Mouse (Mus musculus): Measurements from ENCODE around the gene Ppp1r14a. TPM values are rescaled to one million over a fixed set of nuclear protein-coding genes. Genes with fewer than 3 reads are reported as not detected.

Gene Ppp1r14a
- polyA plus RNA-seq, 1 experiment, result 5.0 TPM

DNA sequence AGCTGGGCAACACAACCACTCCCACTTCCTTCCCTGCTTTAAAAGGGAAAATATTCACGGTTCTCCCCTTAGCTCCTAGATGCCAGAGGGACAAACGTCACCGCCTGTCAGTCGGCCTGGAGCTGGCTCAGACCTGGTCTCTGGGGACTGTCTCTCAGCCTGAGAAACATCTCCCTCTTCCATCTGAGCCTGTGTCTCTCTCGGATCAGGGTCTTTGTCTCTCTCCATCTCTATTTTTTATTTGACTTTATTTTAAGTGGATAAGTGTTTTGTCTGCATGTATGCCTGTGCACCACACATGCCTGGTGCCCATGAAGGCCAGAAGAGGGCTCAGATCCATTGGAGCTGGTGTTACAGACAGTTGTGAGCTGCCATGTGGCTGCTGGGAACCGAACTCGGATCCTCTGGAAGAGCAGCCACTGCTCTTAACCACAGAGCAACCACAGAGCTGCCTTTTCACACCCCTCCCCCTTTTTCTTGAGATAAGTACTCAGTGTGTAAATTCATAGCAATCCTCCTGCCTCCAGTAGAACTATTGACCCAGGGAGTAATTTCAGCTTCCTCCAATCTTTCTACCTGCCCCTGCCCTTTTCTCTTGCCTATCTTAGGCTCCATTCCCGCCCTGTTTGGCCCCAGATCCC lies 3.5 kb downstream of the Ppp1r14a start:
- TF ChIP-seq POLR2A (IDR thresholded peaks at IDR 0.05; ENCODE audit: borderline replicate concordance, extremely low read depth, insufficient read depth, insufficient read length, poor library complexity, severe bottlenecking) (no peak), CTCF (IDR thresholded peaks at IDR 0.05; ENCODE audit: borderline replicate concordance, extremely low read depth, insufficient read depth, insufficient read length) (no peak)
- peak; percentile 79 for DNase-seq (ENCODE audit: low read depth)

DNA sequence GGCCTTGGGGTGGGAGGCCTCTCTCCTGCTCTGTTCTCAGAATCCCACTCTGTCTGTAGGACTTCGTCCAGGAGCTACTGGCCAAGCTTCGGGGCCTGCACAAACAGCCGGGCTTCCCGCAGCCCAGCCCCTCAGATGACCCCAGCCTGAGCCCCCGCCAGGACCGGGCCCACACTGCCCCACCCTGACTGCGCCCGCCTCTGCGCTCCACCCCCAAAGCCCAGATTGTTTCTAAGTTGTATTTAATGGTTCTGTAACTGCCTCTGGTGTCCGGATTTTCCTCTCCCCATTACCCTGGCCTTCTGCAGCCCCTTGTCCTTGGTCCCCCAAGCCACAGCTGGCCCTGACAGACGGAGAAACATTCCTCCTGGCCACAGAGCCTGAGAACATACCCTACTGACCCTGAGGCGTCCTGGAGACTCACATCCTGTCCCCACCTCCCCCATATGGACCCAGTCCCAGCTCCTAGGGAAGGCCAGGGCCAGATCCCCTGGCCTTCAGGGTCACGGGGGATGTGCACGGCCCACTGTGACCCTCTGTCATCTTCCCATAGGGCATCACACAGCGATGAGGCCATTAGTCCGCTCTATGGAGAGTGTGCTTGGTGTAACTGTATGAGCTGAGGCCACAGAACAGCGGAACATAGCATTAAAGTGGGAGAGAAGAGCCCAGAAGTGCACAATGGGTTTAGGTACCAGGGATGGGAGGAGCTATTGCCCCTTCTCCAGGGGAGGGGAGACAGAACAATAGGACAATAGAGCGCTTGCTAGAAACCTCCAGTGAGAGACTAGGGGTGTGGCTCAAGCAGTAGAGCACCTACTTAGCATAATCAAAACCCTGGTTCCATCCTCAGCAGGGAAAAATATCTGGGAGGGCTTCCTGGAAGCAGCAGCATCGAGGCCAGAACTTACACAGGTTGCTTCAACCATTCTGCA lies 4.3 kb downstream of the Ppp1r14a start:
- no peak for TF ChIP-seq CTCF (IDR thresholded peaks at IDR 0.05; ENCODE audit: borderline replicate concordance, extremely low read depth, insufficient read depth, insufficient read length)
- TF ChIP-seq POLR2A (IDR thresholded peaks at IDR 0.05; ENCODE audit: borderline replicate concordance, extremely low read depth, insufficient read depth, insufficient read length, poor library complexity, severe bottlenecking), result no peak
- no peak for DNase-seq (ENCODE audit: low read depth)

DNA sequence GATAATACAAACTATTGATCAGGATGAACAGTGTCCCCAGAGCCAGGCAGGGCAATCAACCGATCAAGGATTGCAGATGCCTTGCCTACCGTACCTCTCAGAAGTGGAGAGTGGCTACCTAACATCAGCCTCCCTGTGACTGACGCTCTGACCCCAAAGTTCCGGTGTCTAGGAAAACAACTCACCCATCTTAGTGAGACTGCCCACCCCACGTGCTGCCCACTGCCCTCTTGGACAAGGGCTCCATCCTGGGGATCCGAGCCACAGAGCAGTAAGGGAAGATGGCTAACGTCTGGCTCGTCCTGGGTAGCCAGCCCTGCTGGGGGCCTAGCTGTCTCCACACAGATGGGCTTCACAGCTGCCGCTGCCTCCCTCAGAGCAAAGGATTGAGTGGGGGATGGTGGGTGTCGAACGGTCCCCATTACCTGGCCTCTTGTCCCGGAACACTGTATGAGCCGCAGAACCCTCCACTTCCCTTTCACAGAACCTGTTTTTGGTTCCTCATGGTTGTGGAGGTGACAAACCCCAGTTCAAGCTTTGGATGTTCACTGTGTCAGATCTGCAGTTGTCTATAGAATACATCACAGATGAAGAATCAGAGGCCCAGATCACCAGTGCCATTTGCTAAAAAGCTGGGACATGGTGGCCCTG lies 5.1 kb downstream of the Ppp1r14a start:
- DNase-seq (ENCODE audit: low read depth), result no peak
- no peak for TF ChIP-seq POLR2A (IDR thresholded peaks at IDR 0.05; ENCODE audit: borderline replicate concordance, extremely low read depth, insufficient read depth, insufficient read length, poor library complexity, severe bottlenecking)
- TF ChIP-seq CTCF (IDR thresholded peaks at IDR 0.05; ENCODE audit: borderline replicate concordance, extremely low read depth, insufficient read depth, insufficient read length), result no peak

DNA sequence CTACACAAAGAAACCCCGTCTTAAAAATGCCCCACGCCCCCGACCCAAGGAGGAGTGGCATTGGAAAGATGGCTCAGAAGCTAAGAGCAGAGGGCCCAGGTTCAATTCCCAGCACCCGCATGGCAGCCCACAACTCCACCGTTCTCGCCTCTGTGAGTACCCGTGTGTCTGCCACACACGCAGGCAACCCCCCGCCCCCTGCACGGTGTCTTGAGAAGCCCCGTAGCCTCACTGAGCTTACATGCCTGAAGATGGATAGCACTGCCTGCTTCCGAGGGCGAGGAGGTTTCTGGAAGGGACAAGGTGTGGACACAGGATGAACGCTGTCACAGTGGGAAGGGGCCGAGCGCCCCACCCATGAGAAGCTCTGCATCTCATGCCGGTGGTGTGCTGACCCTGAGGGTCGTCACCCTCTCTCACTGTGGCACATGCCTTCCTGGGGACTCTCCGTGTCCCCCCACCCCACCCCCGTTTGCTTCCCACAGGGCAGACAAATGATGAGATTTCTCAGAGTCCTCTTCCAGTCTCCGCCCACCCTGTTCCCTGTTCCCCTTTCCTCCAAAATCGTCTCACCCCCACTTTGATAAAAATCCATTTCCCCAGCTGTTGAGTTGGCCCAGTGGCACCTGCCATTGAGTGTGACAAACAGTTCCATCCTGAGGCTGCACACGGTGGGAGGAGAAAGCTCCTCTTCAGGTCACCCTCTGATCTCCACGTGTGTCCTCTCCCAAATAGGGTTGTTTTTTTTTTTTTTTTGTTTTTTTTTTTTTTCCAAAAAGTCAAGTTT lies 6.9 kb downstream of the Ppp1r14a start:
- no peak for DNase-seq (ENCODE audit: low read depth)
- TF ChIP-seq CTCF (IDR thresholded peaks at IDR 0.05; ENCODE audit: borderline replicate concordance, extremely low read depth, insufficient read depth, insufficient read length) (no peak), POLR2A (IDR thresholded peaks at IDR 0.05; ENCODE audit: borderline replicate concordance, extremely low read depth, insufficient read depth, insufficient read length, poor library complexity, severe bottlenecking) (no peak)

DNA sequence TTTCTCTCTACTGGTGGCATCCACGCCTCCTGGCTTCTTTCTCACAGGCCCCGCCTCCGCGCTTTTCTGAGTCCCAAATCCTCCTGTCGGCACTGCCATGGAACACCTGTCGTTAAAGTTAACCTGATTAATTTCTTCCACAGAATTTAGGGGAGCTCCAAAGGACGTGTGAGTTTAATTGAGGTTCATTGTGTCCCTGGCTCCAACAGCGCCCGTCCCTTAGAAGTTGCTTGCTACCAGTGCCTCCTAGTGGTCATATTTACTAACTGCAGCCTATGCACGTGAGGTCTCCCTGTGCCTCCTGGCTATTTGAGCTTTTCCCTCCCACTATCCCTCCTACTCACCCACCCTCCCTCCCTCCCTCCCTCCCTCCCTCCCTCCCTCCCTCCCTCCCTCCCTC lies 7.9 kb downstream of the Ppp1r14a start:
- DNase-seq (ENCODE audit: low read depth), result peak; percentile 87
- TF ChIP-seq CTCF (IDR thresholded peaks at IDR 0.05; ENCODE audit: borderline replicate concordance, extremely low read depth, insufficient read depth, insufficient read length) (peak; percentile 90), POLR2A (IDR thresholded peaks at IDR 0.05; ENCODE audit: borderline replicate concordance, extremely low read depth, insufficient read depth, insufficient read length, poor library complexity, severe bottlenecking) (no peak)

DNA sequence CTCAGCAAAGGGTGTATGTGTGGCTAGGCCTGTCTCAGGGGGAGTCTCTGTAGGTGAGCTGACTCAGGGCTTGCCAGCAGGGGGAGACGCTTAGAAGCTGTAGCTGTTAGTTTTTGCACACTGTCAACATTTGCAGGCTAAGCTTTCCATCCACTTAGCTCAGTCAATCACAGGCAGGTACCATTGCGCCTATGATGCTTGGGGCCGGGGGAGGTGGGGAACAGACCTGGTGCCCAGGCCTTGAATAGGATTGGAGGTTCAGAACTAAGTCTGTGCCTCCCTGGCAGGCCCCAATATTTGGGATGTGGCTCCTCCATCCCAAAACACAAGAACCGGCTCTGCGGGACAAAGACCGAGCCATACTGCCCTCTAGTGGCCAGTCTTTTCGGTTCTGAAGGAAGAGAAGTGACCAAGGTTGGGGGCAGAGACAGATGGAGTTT lies 12.0 kb downstream of the Ppp1r14a start:
- TF ChIP-seq POLR2A (IDR thresholded peaks at IDR 0.05; ENCODE audit: borderline replicate concordance, extremely low read depth, insufficient read depth, insufficient read length, poor library complexity, severe bottlenecking) (no peak), CTCF (IDR thresholded peaks at IDR 0.05; ENCODE audit: borderline replicate concordance, extremely low read depth, insufficient read depth, insufficient read length) (peak; percentile 85)
- DNase-seq (ENCODE audit: low read depth), result peak; percentile 89

DNA sequence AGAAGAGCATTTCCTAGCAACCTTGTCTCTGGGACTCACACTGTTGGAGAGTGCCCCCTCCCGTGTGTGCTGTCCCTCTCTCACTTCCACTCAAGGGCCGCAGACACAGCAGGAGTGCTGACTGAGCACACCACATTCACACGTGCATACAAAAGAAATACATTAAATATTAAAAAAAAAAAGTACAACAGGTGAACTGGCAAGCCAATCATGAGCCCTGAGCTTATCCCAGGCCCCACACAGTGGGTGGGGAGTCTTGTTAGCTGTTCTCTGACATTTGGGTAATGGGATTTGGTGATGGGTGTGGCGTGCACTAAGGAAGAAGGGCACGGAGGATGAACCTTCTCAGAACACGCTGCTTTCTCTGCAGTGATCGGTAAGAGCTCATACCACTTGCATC lies 13.5 kb downstream of the Ppp1r14a start:
- TF ChIP-seq CTCF (IDR thresholded peaks at IDR 0.05; ENCODE audit: borderline replicate concordance, extremely low read depth, insufficient read depth, insufficient read length) (no peak), POLR2A (IDR thresholded peaks at IDR 0.05; ENCODE audit: borderline replicate concordance, extremely low read depth, insufficient read depth, insufficient read length, poor library complexity, severe bottlenecking) (no peak)
- no peak for DNase-seq (ENCODE audit: low read depth)

DNA sequence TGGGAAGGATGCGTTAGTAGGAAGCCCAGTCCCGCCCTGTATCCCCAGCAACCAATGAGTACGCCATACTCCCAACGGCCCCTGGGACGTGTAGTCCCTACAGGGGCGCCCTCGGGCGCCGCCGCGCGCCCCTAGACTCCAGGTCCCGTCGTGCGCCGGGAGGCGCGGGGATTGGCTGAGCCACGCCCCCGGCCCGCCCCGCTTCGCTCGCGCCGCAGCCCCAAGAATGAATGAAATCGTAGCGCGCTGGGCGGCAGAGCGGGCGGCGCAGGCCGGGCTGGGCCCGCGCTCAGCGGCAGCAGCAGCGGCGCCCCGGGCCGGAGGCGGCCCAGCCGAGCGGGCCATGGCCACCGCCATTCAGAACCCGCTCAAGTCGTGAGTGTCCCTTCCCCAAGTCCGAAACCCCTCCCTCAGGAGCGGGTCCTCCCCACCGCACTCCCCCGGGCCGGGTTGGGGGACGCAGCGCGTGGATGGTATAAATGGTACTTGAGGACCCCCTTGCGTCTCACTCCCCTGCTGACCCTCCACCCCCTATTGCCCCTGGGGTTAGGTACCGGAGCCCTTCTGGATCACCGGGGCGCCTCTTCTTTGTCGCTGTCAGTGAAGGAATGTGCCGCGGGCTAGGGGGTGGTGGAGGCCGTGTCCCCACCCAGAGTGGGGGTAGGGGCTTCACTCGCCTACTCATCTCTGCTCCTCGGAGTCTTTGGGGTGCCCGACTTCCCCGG lies 14.8 kb downstream of the Ppp1r14a start, which contains the start of gene Dpf1:
Gene Dpf1 (plus strand): TSS at position 214 of the 725 bp plus-strand sequence.
- DNase-seq (ENCODE audit: low read depth), result peak; percentile 98
- TF ChIP-seq POLR2A (IDR thresholded peaks at IDR 0.05; ENCODE audit: borderline replicate concordance, extremely low read depth, insufficient read depth, insufficient read length, poor library complexity, severe bottlenecking) (peak; percentile 88), CTCF (IDR thresholded peaks at IDR 0.05; ENCODE audit: borderline replicate concordance, extremely low read depth, insufficient read depth, insufficient read length) (peak; percentile 7; the same call in 1 of the 2 replicates)

DNA sequence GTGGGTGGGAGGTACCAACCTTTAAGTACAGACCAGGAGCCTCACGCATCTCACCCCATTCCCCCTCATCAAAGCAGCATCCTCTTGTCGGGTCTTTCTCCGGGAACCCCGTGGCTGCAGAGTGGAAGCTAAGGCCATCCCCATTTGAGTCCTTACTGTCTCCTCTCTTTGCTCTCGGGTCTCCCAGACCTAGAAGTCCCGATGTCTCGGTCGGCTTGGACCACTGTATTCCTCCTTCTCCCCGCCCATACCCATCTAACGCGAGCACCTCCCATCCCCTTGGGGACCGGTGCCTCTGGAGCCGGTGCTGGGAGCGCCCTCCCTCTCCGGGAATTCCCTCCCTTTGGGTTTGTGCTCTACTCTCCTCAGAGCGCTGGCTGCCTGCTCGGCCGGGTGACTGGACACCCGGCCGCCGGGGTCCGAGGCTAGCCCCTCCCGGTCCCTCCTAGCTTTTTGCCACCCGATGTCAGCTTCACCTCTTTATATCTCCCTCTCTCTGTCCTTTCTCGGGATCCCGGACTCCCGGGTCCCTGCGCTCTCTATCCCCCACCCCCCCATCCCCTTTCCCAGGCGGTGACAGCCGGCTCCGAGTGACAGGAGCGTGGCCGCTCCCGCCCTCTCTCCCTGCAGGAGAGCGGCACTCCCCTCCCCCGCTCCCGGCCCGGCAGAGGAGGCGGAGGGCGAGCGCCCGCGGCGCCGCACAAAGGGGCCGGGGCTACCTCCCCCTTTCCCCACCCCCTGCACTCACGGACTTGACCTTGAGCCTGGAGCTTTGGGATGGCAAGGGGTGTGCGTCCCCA lies 15.6 kb downstream of the Ppp1r14a start:
- TF ChIP-seq CTCF (IDR thresholded peaks at IDR 0.05; ENCODE audit: borderline replicate concordance, extremely low read depth, insufficient read depth, insufficient read length), result no peak
- peak; percentile 74 for DNase-seq (ENCODE audit: low read depth)
